Comparison of ENCODE assay signal across 23 mouse cellular contexts in genomic region chr13:23972271-23972670, GRCm38 (mm10). TPM values are rescaled to one million over a fixed set of nuclear protein-coding genes. Genes with fewer than 3 reads are reported as not detected.
"Had no signal": no experiment of that assay in that cellular context is flagged by ENCODE, and none has a peak within 500 bp of the region (broad histone marks: within the 10 kb centered on the region; RNA-seq: fewer than 3 reads in every experiment).

No protein-coding gene starts in this region.

- ATAC-seq: intestine, embryonic 15.5 days had no signal

- H3K4me2 ChIP-seq: intestine, embryonic 15.5 days; limb, embryonic 15.5 days; liver, embryonic 13.5 days; neural tube, embryonic 15.5 days had no signal

- H3K9ac ChIP-seq: intestine, embryonic 15.5 days; limb, embryonic 15.5 days; liver, embryonic 13.5 days; neural tube, embryonic 15.5 days had no signal

- H3K27me3 ChIP-seq: intestine, embryonic 15.5 days; limb, embryonic 15.5 days; liver, embryonic 13.5 days; neural tube, embryonic 15.5 days had no signal

- DNase-seq: kidney, adult 8-10 months; kidney, postnatal 25 days; layer of hippocampus, adult 9-11 months; layer of hippocampus, postnatal 36 days; liver, embryonic 13.5 days; lung, adult 18-20 months; lung, postnatal 10 days; right cerebral cortex, adult 18-20 months; right cerebral cortex, postnatal 25 days; thymus, postnatal 4 days had no signal

- H3K4me3 ChIP-seq: intestine, embryonic 15.5 days; limb, embryonic 15.5 days; liver, embryonic 13.5 days; myocyte; neural tube, embryonic 15.5 days had no signal

- H3K4me1 ChIP-seq: intestine, embryonic 15.5 days; limb, embryonic 15.5 days; liver, embryonic 13.5 days; neural tube, embryonic 15.5 days had no signal

- H3K36me3 ChIP-seq: intestine, embryonic 15.5 days; limb, embryonic 15.5 days; liver, embryonic 13.5 days; neural tube, embryonic 15.5 days had no signal

- H3K9me3 ChIP-seq: intestine, embryonic 15.5 days; limb, embryonic 15.5 days; liver, embryonic 13.5 days; neural tube, embryonic 15.5 days had no signal

- H3K27ac ChIP-seq: intestine, embryonic 15.5 days; limb, embryonic 15.5 days; liver, embryonic 13.5 days; neural tube, embryonic 15.5 days had no signal

RNA-seq across cellular contexts. Expression of gene Scgn, which starts 18.7 kb away (rescaled TPM):
- total RNA-seq: megakaryocyte-erythroid progenitor cell, adult 5-6 weeks had no signal
- polyA plus RNA-seq: kidney, embryonic 16.5 days; limb, embryonic 11.5 days; limb, embryonic 15.5 days; liver, embryonic 13.5 days; myocyte had no signal

RNA-seq across cellular contexts. Expression of gene Hist1h2aa, which starts 38.0 kb away (rescaled TPM):
- total RNA-seq: layer of hippocampus, postnatal 36 days; left cerebral cortex, adult 8-10 months; left cerebral cortex, postnatal 25 days; megakaryocyte-erythroid progenitor cell, adult 5-6 weeks had no signal
- polyA plus RNA-seq: intestine, embryonic 15.5 days; kidney, embryonic 16.5 days; limb, embryonic 11.5 days; limb, embryonic 15.5 days; liver, embryonic 13.5 days; myocyte; neural tube, embryonic 11.5 days; neural tube, embryonic 15.5 days; small intestine, adult 2 months; stomach, embryonic 16.5 days; thymus, postnatal 0 days had no signal

RNA-seq across cellular contexts. Expression of gene Hist1h2ba, which starts 38.3 kb away (rescaled TPM):
- total RNA-seq: layer of hippocampus, postnatal 36 days; left cerebral cortex, adult 8-10 months; left cerebral cortex, postnatal 25 days; megakaryocyte-erythroid progenitor cell, adult 5-6 weeks had no signal
- polyA plus RNA-seq: intestine, embryonic 15.5 days; kidney, embryonic 16.5 days; limb, embryonic 11.5 days; limb, embryonic 15.5 days; liver, embryonic 13.5 days; myocyte; neural tube, embryonic 11.5 days; neural tube, embryonic 15.5 days; small intestine, adult 2 months; stomach, embryonic 16.5 days; thymus, postnatal 0 days had no signal

RNA-seq across cellular contexts. Expression of gene Slc17a4, which starts 57.5 kb away (rescaled TPM):
- total RNA-seq: layer of hippocampus, postnatal 36 days; left cerebral cortex, adult 8-10 months; left cerebral cortex, postnatal 25 days had no signal
- polyA plus RNA-seq: limb, embryonic 11.5 days; limb, embryonic 15.5 days had no signal
